Mouse (Mus musculus) heart, adult 2 months (tissue): ENCODE results near the gene Grin2a. TPM values are rescaled to one million over a fixed set of nuclear protein-coding genes. Genes with fewer than 3 reads are reported as not detected.

ENCODE experiments used
- DNase-seq, 2 experiments: peaks; one replicate each; pipeline ENCODE4 v3.0.0; 2021
- H3K27ac ChIP-seq: fragments of 200-600 bp; 2 replicates; pipeline ENCODE4 v1.8.1; 2022
- H3K27me3 ChIP-seq: fragments of 200-500 bp; 2 replicates; pipeline ENCODE4 v1.6.1; 2012; ENCODE audit warnings: mild to moderate bottlenecking, low read length, inconsistent platforms, mixed read lengths; ENCODE audit not compliant: control insufficient read depth, insufficient read depth
- H3K36me3 ChIP-seq: fragments of 200-500 bp; 2 replicates; pipeline ENCODE4 v1.6.1; 2012; ENCODE audit warnings: low read length, inconsistent platforms; ENCODE audit not compliant: control insufficient read depth, insufficient read depth
- H3K4me1 ChIP-seq: fragments of 200-500 bp; 2 replicates; pipeline ENCODE4 v1.6.1; 2011; ENCODE audit warnings: low read length; ENCODE audit not compliant: control insufficient read depth, insufficient read depth
- H3K4me3 ChIP-seq: fragments of 200-600 bp; 2 replicates; pipeline ENCODE4 v1.8.1; 2022
- H3K79me2 ChIP-seq: fragments of 200-500 bp; replicated peaks from 2 replicates; pipeline ENCODE4 v1.6.1; 2012; ENCODE audit warnings: mild to moderate bottlenecking, inconsistent platforms, low read length, moderate library complexity, mixed read lengths; ENCODE audit not compliant: control insufficient read depth, insufficient read depth
- H3K9ac ChIP-seq: fragments of 200-500 bp; 2 replicates; pipeline ENCODE4 v1.6.1; 2012; ENCODE audit warnings: low read depth, mild to moderate bottlenecking, control low read depth, inconsistent platforms, low read length, mixed read lengths
- CTCF ChIP-seq: fragments of 200-600 bp; IDR thresholded peaks from 2 replicates; pipeline ENCODE4 v1.8.1; 2022; ENCODE audit warnings: antibody characterized with exemption, mild to moderate bottlenecking, moderate library complexity
- EP300 ChIP-seq: fragments of 200-500 bp; IDR thresholded peaks from 2 replicates; pipeline ENCODE4 v1.6.1; 2011; ENCODE audit warnings: low read depth, low read length, control low read depth; ENCODE audit not compliant: insufficient read depth
- POLR2A ChIP-seq: fragments of 200-500 bp; IDR thresholded peaks from 2 replicates; pipeline ENCODE4 v1.6.1; 2011; ENCODE audit warnings: mild to moderate bottlenecking, low read depth, low read length, control low read depth; ENCODE audit not compliant: insufficient read depth
- WGBS: fragments of 180-500 bp; shearing (Covaris S2); methylation state at CpG from one replicate; pipeline ENCODE4 v1.1.7; 2018; 5-methylcytosine and 5-hydroxymethylcytosine counted together
- intact Hi-C: fragments of 180-260 bp; cut with DNase I; formaldehyde crosslinking; loops from one replicate; pipeline ENCODE4 v1.15.1; 2025
- polyA plus RNA-seq: library from polyadenylated mRNA; depleted of rRNA; stranded (reverse); fragments of >200 nt; gene quantifications from 2 replicates; pipeline ENCODE4 v1.2.3, GENCODE M21; 2012
- total RNA-seq, 2 experiments: library from RNA; stranded (reverse); gene quantifications; 2 replicates each; pipeline ENCODE4 v1.2.3; 2021

Grin2a gene
- total and polyA plus RNA-seq, 3 experiments: 0.02 to 0.10 (median 0.07) TPM

GRCm38 (mm10) chr16:9751045-9751569 lies 244.3 kb downstream of the Grin2a start:
- no peak overlapping the region for H3K4me3 ChIP-seq
- no peaks in the 10 kb centered on the region for H3K4me1 ChIP-seq
- no peak overlapping the region for H3K9ac ChIP-seq
- no peaks in the 10 kb centered on the region for H3K27me3 ChIP-seq
- intact Hi-C loops: no loop called here
- H3K79me2 ChIP-seq: no peaks in the 10 kb centered on the region
- 57% methylated on average over 11 of the region's 11 CpGs for WGBS
- no peaks in the 10 kb centered on the region for H3K36me3 ChIP-seq
- TF ChIP-seq EP300 (no peak), POLR2A (no peak), CTCF (no peak)
- DNase-seq: no peak
- no peak overlapping the region for H3K27ac ChIP-seq

- DNase-seq: no peak
- no peak overlapping the region for H3K9ac ChIP-seq
- no peaks in the 10 kb centered on the region for H3K27me3 ChIP-seq
- H3K4me1 ChIP-seq: no peaks in the 10 kb centered on the region
- TF ChIP-seq POLR2A (no peak), CTCF (no peak), EP300 (no peak)
- intact Hi-C loops: no loop called here
- H3K27ac ChIP-seq: no peak overlapping the region
- 66% methylated on average over 3 of the region's 3 CpGs for WGBS
- H3K4me3 ChIP-seq: no peak overlapping the region
- no peaks in the 10 kb centered on the region for H3K79me2 ChIP-seq
- H3K36me3 ChIP-seq: no peaks in the 10 kb centered on the region
Observed at GRCm38 (mm10) chr16:9749661-9750060, 245.7 kb downstream of the Grin2a start.

- H3K4me1 ChIP-seq: no peaks in the 10 kb centered on the region
- H3K36me3 ChIP-seq: no peaks in the 10 kb centered on the region
- 82% methylated on average over 6 of the region's 6 CpGs for WGBS
- H3K9ac ChIP-seq: no peak overlapping the region
- no peak for DNase-seq
- no peak overlapping the region for H3K27ac ChIP-seq
- H3K27me3 ChIP-seq: no peaks in the 10 kb centered on the region; the same call in 1 of the 2 replicates
- intact Hi-C loops: no loop called here
- H3K79me2 ChIP-seq: no peaks in the 10 kb centered on the region
- H3K4me3 ChIP-seq: no peak overlapping the region
- no peak for TF ChIP-seq POLR2A
- no peak for TF ChIP-seq EP300
- no peak for TF ChIP-seq CTCF
Observed at GRCm38 (mm10) chr16:9742443-9742842, 252.9 kb downstream of the Grin2a start.

GRCm38 (mm10) chr16:9738679-9739078 lies 256.7 kb downstream of the Grin2a start:
- TF ChIP-seq CTCF (no peak), EP300 (no peak), POLR2A (no peak)
- DNase-seq: no peak
- Histone ChIP-seq H3K4me3 (no peak overlapping the region), H3K27me3 (no peaks in the 10 kb centered on the region; the same call in 1 of the 2 replicates), H3K36me3 (no peaks in the 10 kb centered on the region), H3K27ac (no peak overlapping the region), H3K9ac (no peak overlapping the region), H3K4me1 (no peaks in the 10 kb centered on the region), H3K79me2 (no peaks in the 10 kb centered on the region)
- 86% methylated on average over 6 of the region's 6 CpGs for WGBS
- intact Hi-C loops: no loop called here

- Histone ChIP-seq H3K4me1 (no peaks in the 10 kb centered on the region), H3K27me3 (no peaks in the 10 kb centered on the region), H3K36me3 (no peaks in the 10 kb centered on the region), H3K27ac (no peak overlapping the region), H3K79me2 (no peaks in the 10 kb centered on the region), H3K9ac (no peak overlapping the region), H3K4me3 (no peak overlapping the region)
- 24% methylated on average over 2 of the region's 2 CpGs for WGBS
- intact Hi-C loops: no loop called here
- peak; percentile 9; the same call in 1 of the 2 replicates for TF ChIP-seq CTCF
- TF ChIP-seq POLR2A: no peak
- no peak for TF ChIP-seq EP300
- DNase-seq: no peak
Observed at GRCm38 (mm10) chr16:9737131-9737530, 258.2 kb downstream of the Grin2a start.

- Histone ChIP-seq H3K4me3 (no peak overlapping the region), H3K27me3 (no peaks in the 10 kb centered on the region), H3K27ac (no peak overlapping the region), H3K9ac (no peak overlapping the region), H3K36me3 (no peaks in the 10 kb centered on the region), H3K4me1 (no peaks in the 10 kb centered on the region), H3K79me2 (no peaks in the 10 kb centered on the region)
- no peak for TF ChIP-seq CTCF
- no peak for TF ChIP-seq EP300
- no peak for TF ChIP-seq POLR2A
- 88% methylated on average over 8 of the region's 8 CpGs for WGBS
- no peak for DNase-seq
- intact Hi-C loops: no loop called here
Observed at GRCm38 (mm10) chr16:9735365-9736080, 259.8 kb downstream of the Grin2a start.
